Mouse (Mus musculus) T-cell, adult 66 days (primary cell): Measurements from ENCODE around the gene Gm13287. TPM values are rescaled to one million over a fixed set of nuclear protein-coding genes. Genes with fewer than 3 reads are reported as not detected.

Source experiments
- total RNA-seq, 2 experiments: library from RNA; stranded (reverse); gene quantifications; 3 replicates in 1 of 2; 4 replicates in 1 of 2; pipeline ENCODE4 v1.2.4; 2023

The Gm13287 gene
- total RNA-seq = not detected

GRCm38 (mm10) chr4:88802954-88803353 lies at the start of gene Gm13287:
TSS of gene Gm13287 (plus strand) at chr4:88803254.

GRCm38 (mm10) chr4:88754818-88755340 lies 48.2 kb upstream of the Gm13287 start, which contains the start of gene Gm13271:
TSS of gene Gm13271 (plus strand) at chr4:88754868.

GRCm38 (mm10) chr4:88759610-88760268 lies 43.3 kb upstream of the Gm13287 start, which contains the start of gene Gm13283:
TSS of gene Gm13283 (plus strand) at chr4:88760119.

GRCm38 (mm10) chr4:88773534-88773933 lies 29.5 kb upstream of the Gm13287 start, which contains the start of gene Gm13290:
TSS of gene Gm13290 (plus strand) at chr4:88773834.

GRCm38 (mm10) chr4:88776622-88777021 lies 26.4 kb upstream of the Gm13287 start, which contains the start of gene Gm13289:
TSS of gene Gm13289 (plus strand) at chr4:88776922.

GRCm38 (mm10) chr4:88779550-88779949 lies 23.5 kb upstream of the Gm13287 start, which contains the start of gene Gm13272:
TSS of gene Gm13272 (plus strand) at chr4:88779850.

GRCm38 (mm10) chr4:88781831-88782230 lies 21.2 kb upstream of the Gm13287 start, which contains the start of gene Ifnz:
TSS of gene Ifnz (plus strand) at chr4:88782131.

GRCm38 (mm10) chr4:88785409-88785808 lies 17.6 kb upstream of the Gm13287 start, which contains the start of gene Gm13276:
TSS of gene Gm13276 (plus strand) at chr4:88785709.

GRCm38 (mm10) chr4:88788402-88788801 lies 14.7 kb upstream of the Gm13287 start, which contains the start of gene Gm13277:
TSS of gene Gm13277 (plus strand) at chr4:88788632.

GRCm38 (mm10) chr4:88791250-88791649 lies 11.8 kb upstream of the Gm13287 start, which contains the start of gene Gm13278:
TSS of gene Gm13278 (plus strand) at chr4:88791550.

GRCm38 (mm10) chr4:88793936-88794675 lies 8.9 kb upstream of the Gm13287 start, which contains the start of gene Gm13275:
TSS of gene Gm13275 (plus strand) at chr4:88794487.

GRCm38 (mm10) chr4:88797097-88797496 lies 6.0 kb upstream of the Gm13287 start, which contains the start of gene Gm13279:
TSS of gene Gm13279 (plus strand) at chr4:88797397.

GRCm38 (mm10) chr4:88799365-88799764 lies 3.7 kb upstream of the Gm13287 start, which contains the start of gene Gm13285:
TSS of gene Gm13285 (plus strand) at chr4:88799665.

GRCm38 (mm10) chr4:88805231-88805630 lies 2.2 kb downstream of the Gm13287 start, which contains the start of gene Gm13288:
TSS of gene Gm13288 (plus strand) at chr4:88805531.

GRCm38 (mm10) chr4:88815928-88816327 lies 12.9 kb downstream of the Gm13287 start, which contains the start of gene Ifna7:
TSS of gene Ifna7 (plus strand) at chr4:88816228.

GRCm38 (mm10) chr4:88819659-88820058 lies 16.6 kb downstream of the Gm13287 start, which contains the start of gene Ifna11:
TSS of gene Ifna11 (plus strand) at chr4:88819959.

GRCm38 (mm10) chr4:88827116-88827515 lies 24.1 kb downstream of the Gm13287 start, which contains the start of gene Ifna6:
TSS of gene Ifna6 (plus strand) at chr4:88827416.

GRCm38 (mm10) chr4:88835225-88835624 lies 32.2 kb downstream of the Gm13287 start, which contains the start of gene Ifna5:
TSS of gene Ifna5 (plus strand) at chr4:88835525.

GRCm38 (mm10) chr4:88841438-88841911 lies 38.4 kb downstream of the Gm13287 start, which contains the start of gene Ifna4:
TSS of gene Ifna4 (plus strand) at chr4:88841861.

GRCm38 (mm10) chr4:88849698-88850097 lies 46.6 kb downstream of the Gm13287 start, which contains the start of gene Ifna1:
TSS of gene Ifna1 (plus strand) at chr4:88850087.

